Mouse (Mus musculus): ENCODE data around the gene Hvcn1. TPM values are rescaled to one million over a fixed set of nuclear protein-coding genes. Genes with fewer than 3 reads are reported as not detected.

The Hvcn1 gene
- total and polyA plus RNA-seq, 2 experiments: 1.5 to 1.7 TPM

DNA sequence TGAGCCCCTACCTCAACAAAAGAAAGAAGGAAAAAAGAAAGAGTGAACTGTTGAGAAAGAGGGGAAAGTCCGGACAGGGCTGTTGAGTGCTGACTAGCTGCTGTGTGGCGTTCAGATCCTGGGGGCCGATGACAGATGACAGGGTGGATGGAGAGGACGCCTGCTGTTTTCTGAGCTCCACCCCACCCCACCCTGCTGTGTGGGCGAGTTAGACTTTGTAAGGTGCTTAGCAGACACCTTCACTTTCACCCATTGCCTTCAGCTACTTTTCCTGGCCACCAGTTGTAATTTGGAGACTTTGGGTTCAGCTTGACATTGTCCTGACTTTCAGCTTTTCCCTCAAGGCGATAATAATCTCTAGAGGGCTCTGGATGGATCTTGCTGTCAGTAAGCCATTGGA lies 84.5 kb downstream of the Hvcn1 start:
- Histone ChIP-seq H3K4me1 (ENCODE audit: control insufficient read depth, insufficient read depth, low read length) (peaks cover 45% of the 10 kb centered on the region), H3K9ac (ENCODE audit: low read depth, low read length) (peak overlapping the region; percentile 18; the same call in 1 of the 2 replicates), H3K27me3 (ENCODE audit: control insufficient read depth, insufficient read depth, low read length) (no peaks in the 10 kb centered on the region), H3K36me3 (ENCODE audit: control insufficient read depth, insufficient read depth, low read length) (no peaks in the 10 kb centered on the region), H3K79me2 (ENCODE audit: control insufficient read depth, insufficient read depth, low read length) (peaks cover 46% of the 10 kb centered on the region), H3K4me3 (ENCODE audit: insufficient read depth, low read depth, low read length) (no peak overlapping the region), H3K27ac (replicated peaks; ENCODE audit: insufficient read depth, low read depth, low read length) (peak overlapping the region; percentile 59)
- TF ChIP-seq CTCF (IDR thresholded peaks at IDR 0.05; ENCODE audit: low read depth, low read length) (no peak), POLR2A (IDR thresholded peaks at IDR 0.05; ENCODE audit: extremely low read depth, insufficient read depth, low read length) (no peak)
- WGBS: 47% methylated on average over 6 of the region's 6 CpGs
- DNase-seq (ENCODE audit: extremely low read depth, low read depth, low spot score): no peak

Other genes starting within 250 kb of the Hvcn1 start
- 4.1 and 5.9 TPM in 2 replicates for gene Cux2, start 156.7 kb upstream of the Hvcn1 start, total RNA-seq (2014; rRNA removed)
- 11.6 and 19.5 TPM in 2 replicates for gene Cux2, start 156.7 kb upstream of the Hvcn1 start, polyA plus RNA-seq (2012; rRNA removed)
- gene Myl2, start 105.9 kb upstream of the Hvcn1 start, total RNA-seq (2014; rRNA removed): 0.74 and 3.9 TPM in 2 replicates
- not detected in 2 replicates for gene Myl2, start 105.9 kb upstream of the Hvcn1 start, polyA plus RNA-seq (2012; rRNA removed)
- not detected in 2 replicates for gene Ccdc63, start 66.0 kb upstream of the Hvcn1 start, total RNA-seq (2014; rRNA removed)
- not detected in 2 replicates for gene Ccdc63, start 66.0 kb upstream of the Hvcn1 start, polyA plus RNA-seq (2012; rRNA removed)
- gene Ppp1cc, start 48.5 kb upstream of the Hvcn1 start, total RNA-seq (2014; rRNA removed): 100 TPM in 2 replicates
- gene Ppp1cc, start 48.5 kb upstream of the Hvcn1 start, polyA plus RNA-seq (2012; rRNA removed): 34.9 and 36.4 TPM in 2 replicates
- 1.6 and 1.9 TPM in 2 replicates for gene Tctn1, start 57.7 kb downstream of the Hvcn1 start, total RNA-seq (2014; rRNA removed)
- 3.5 and 5.9 TPM in 2 replicates for gene Tctn1, start 57.7 kb downstream of the Hvcn1 start, polyA plus RNA-seq (2012; rRNA removed)
- 16.3 and 17.6 TPM in 2 replicates for gene Pptc7, start 77.6 kb downstream of the Hvcn1 start, total RNA-seq (2014; rRNA removed)
- gene Pptc7, start 77.6 kb downstream of the Hvcn1 start, polyA plus RNA-seq (2012; rRNA removed): 8.7 and 9.5 TPM in 2 replicates
- 3.8 and 4.5 TPM in 2 replicates for gene Rad9b, start 147.4 kb downstream of the Hvcn1 start, total RNA-seq (2014; rRNA removed)
- 1.00 and 1.5 TPM in 2 replicates for gene Rad9b, start 147.4 kb downstream of the Hvcn1 start, polyA plus RNA-seq (2012; rRNA removed)
- gene Vps29, start 147.6 kb downstream of the Hvcn1 start, total RNA-seq (2014; rRNA removed): 52.8 and 58.8 TPM in 2 replicates
- gene Vps29, start 147.6 kb downstream of the Hvcn1 start, polyA plus RNA-seq (2012; rRNA removed): 24.9 and 27.9 TPM in 2 replicates
- gene Gpn3, start 165.1 kb downstream of the Hvcn1 start, total RNA-seq (2014; rRNA removed): 14.1 and 18.4 TPM in 2 replicates
- gene Gpn3, start 165.1 kb downstream of the Hvcn1 start, polyA plus RNA-seq (2012; rRNA removed): 23.5 and 24.6 TPM in 2 replicates
- gene Fam216a, start 165.6 kb downstream of the Hvcn1 start, total RNA-seq (2014; rRNA removed): 3.4 and 4.2 TPM in 2 replicates
- 2.8 and 3.4 TPM in 2 replicates for gene Fam216a, start 165.6 kb downstream of the Hvcn1 start, polyA plus RNA-seq (2012; rRNA removed)
- 93.6 and 119 TPM in 2 replicates for gene Arpc3, start 185.1 kb downstream of the Hvcn1 start, total RNA-seq (2014; rRNA removed)
- gene Arpc3, start 185.1 kb downstream of the Hvcn1 start, polyA plus RNA-seq (2012; rRNA removed): 93.9 and 121 TPM in 2 replicates
- gene Anapc7, start 214.9 kb downstream of the Hvcn1 start, total RNA-seq (2014; rRNA removed): 12.1 and 12.6 TPM in 2 replicates
- gene Anapc7, start 214.9 kb downstream of the Hvcn1 start, polyA plus RNA-seq (2012; rRNA removed): 12.9 and 14.4 TPM in 2 replicates

Data from liver, adult 2 months (tissue).